In genomic region chr11:83562311-83562887, GRCm38 (mm10) we compare ENCODE assay signal across 32 mouse cellular contexts. TPM values are rescaled to one million over a fixed set of nuclear protein-coding genes. Genes with fewer than 3 reads are reported as not detected.
DNase-seq lines count a peak whose midpoint lies in the region; ATAC-seq lines count a peak whose summit lies in the region.
"Had no signal": no experiment of that assay in that cellular context is flagged by ENCODE, and none has a peak within 500 bp of the region (broad histone marks: within the 10 kb centered on the region; RNA-seq: fewer than 3 reads in every experiment).

No protein-coding gene starts in this region.

- no peaks in the 10 kb centered on the region for H3K9me3 ChIP-seq in midbrain, embryonic 11.5 days (ENCODE audit: control insufficient read depth, low read length)
- no peaks in the 10 kb centered on the region for H3K9me3 ChIP-seq in midbrain, embryonic 13.5 days
- no peaks in the 10 kb centered on the region for H3K9me3 ChIP-seq in liver, embryonic 16.5 days (replicated peaks; ENCODE audit: control insufficient read depth, low read length)
- H3K9me3 ChIP-seq: embryonic facial prominence, embryonic 12.5 days; embryonic facial prominence, embryonic 15.5 days; G1E; heart, embryonic 13.5 days had no signal

- no peak overlapping the region for H3K27ac ChIP-seq in midbrain, embryonic 11.5 days (ENCODE audit: low read depth, low read length)
- no peak overlapping the region for H3K27ac ChIP-seq in midbrain, embryonic 13.5 days
- H3K27ac ChIP-seq in liver, embryonic 16.5 days (ENCODE audit: low read length), result peak overlapping the region; percentile 41
- H3K27ac ChIP-seq: embryonic facial prominence, embryonic 12.5 days; embryonic facial prominence, embryonic 15.5 days; gastrocnemius, adult 2 months; heart, embryonic 13.5 days; hindbrain, embryonic 14.5 days; hindbrain, postnatal 0 days had no signal

- no peak overlapping the region for H3K4me2 ChIP-seq in midbrain, embryonic 11.5 days
- no peak overlapping the region for H3K4me2 ChIP-seq in midbrain, embryonic 13.5 days (replicated peaks)
- no peak overlapping the region for H3K4me2 ChIP-seq in liver, embryonic 16.5 days (ENCODE audit: low read depth, low read length)
- H3K4me2 ChIP-seq: embryonic facial prominence, embryonic 12.5 days; embryonic facial prominence, embryonic 15.5 days; heart, embryonic 13.5 days; hindbrain, embryonic 14.5 days had no signal

- DNase-seq in heart, adult 11 months, result peak; percentile 74
- no peak for DNase-seq in heart, adult 18-20 months
- DNase-seq in midbrain, embryonic 11.5 days (ENCODE audit: low spot score, missing footprints), result peak; percentile 54
- no peak for DNase-seq in layer of hippocampus, adult 9-11 months
- no peak for DNase-seq in gastrocnemius, postnatal 4 days (ENCODE audit: low spot score in 2 of 2)
- DNase-seq in kidney, postnatal 14 days, result no peak
- DNase-seq: adrenal gland, postnatal 10 days; adrenal gland, postnatal 36 days; cerebellum, adult 2 months; cerebellum, adult 9-11 months; cerebellum, postnatal 25 days; forebrain, postnatal 0 days; gastrocnemius, adult 2 months; gastrocnemius, postnatal 14 days; heart, postnatal 14 days; heart, postnatal 4 days had no signal

- 83% methylated on average over 6 of the region's 6 CpGs for WGBS in midbrain, embryonic 11.5 days
- 75% methylated on average over 6 of the region's 6 CpGs for WGBS in midbrain, embryonic 13.5 days
- WGBS in liver, embryonic 16.5 days (ENCODE audit: insufficient replicate concordance), result 26% methylated on average over 6 of the region's 6 CpGs

- no peak for ATAC-seq in midbrain, embryonic 11.5 days (ENCODE audit: low FRiP score)
- no peak for ATAC-seq in midbrain, embryonic 13.5 days
- peak; percentile 81 for ATAC-seq in liver, embryonic 16.5 days (ENCODE audit: low read depth)
- ATAC-seq: forebrain, embryonic 14.5 days; forebrain, postnatal 0 days; hindbrain, postnatal 0 days; Patski had no signal

- no peaks in the 10 kb centered on the region for H3K36me3 ChIP-seq in midbrain, embryonic 11.5 days (ENCODE audit: control insufficient read depth, insufficient read depth, low read length)
- no peaks in the 10 kb centered on the region for H3K36me3 ChIP-seq in midbrain, embryonic 13.5 days
- no peaks in the 10 kb centered on the region for H3K36me3 ChIP-seq in liver, embryonic 16.5 days (ENCODE audit: control insufficient read depth, insufficient read depth)
- H3K36me3 ChIP-seq: embryonic facial prominence, embryonic 12.5 days; embryonic facial prominence, embryonic 15.5 days; G1E; heart, embryonic 13.5 days had no signal

- H3K4me3 ChIP-seq in midbrain, embryonic 11.5 days (ENCODE audit: low read depth, low read length), result no peak overlapping the region
- H3K4me3 ChIP-seq in midbrain, embryonic 13.5 days (replicated peaks), result no peak overlapping the region
- no peak overlapping the region for H3K4me3 ChIP-seq in liver, embryonic 16.5 days (ENCODE audit: low read depth, low read length)
- H3K4me3 ChIP-seq: embryonic facial prominence, embryonic 12.5 days; embryonic facial prominence, embryonic 15.5 days; gastrocnemius, adult 2 months; heart, embryonic 13.5 days had no signal

- no peak overlapping the region for H3K9ac ChIP-seq in midbrain, embryonic 11.5 days (ENCODE audit: low read length)
- H3K9ac ChIP-seq in midbrain, embryonic 13.5 days (replicated peaks), result no peak overlapping the region
- no peak overlapping the region for H3K9ac ChIP-seq in liver, embryonic 16.5 days (ENCODE audit: low read depth, low read length)
- H3K9ac ChIP-seq: embryonic facial prominence, embryonic 12.5 days; embryonic facial prominence, embryonic 15.5 days; forebrain, postnatal 0 days; heart, embryonic 13.5 days; hindbrain, embryonic 14.5 days had no signal

- H3K4me1 ChIP-seq in midbrain, embryonic 11.5 days (ENCODE audit: control insufficient read depth, insufficient read depth, low read length), result no peaks in the 10 kb centered on the region
- H3K4me1 ChIP-seq in midbrain, embryonic 13.5 days (replicated peaks), result no peaks in the 10 kb centered on the region
- no peaks in the 10 kb centered on the region; the same call in 1 of the 2 replicates for H3K4me1 ChIP-seq in liver, embryonic 16.5 days (ENCODE audit: control insufficient read depth, low read depth, low read length)
- H3K4me1 ChIP-seq: embryonic facial prominence, embryonic 12.5 days; embryonic facial prominence, embryonic 15.5 days had no signal

- H3K27me3 ChIP-seq in midbrain, embryonic 11.5 days (ENCODE audit: control insufficient read depth, insufficient read depth, low read length), result no peaks in the 10 kb centered on the region
- no peaks in the 10 kb centered on the region for H3K27me3 ChIP-seq in midbrain, embryonic 13.5 days
- H3K27me3 ChIP-seq in liver, embryonic 16.5 days (ENCODE audit: control insufficient read depth, insufficient read depth, low read depth, low read length), result no peaks in the 10 kb centered on the region
- H3K27me3 ChIP-seq: embryonic facial prominence, embryonic 12.5 days; embryonic facial prominence, embryonic 15.5 days; Patski had no signal

RNA-seq across cellular contexts. Expression of gene Ccl9, which starts 16.0 kb away (rescaled TPM):
- 1 to 10 TPM; 5.6 to 8.7 TPM for total RNA-seq in heart, adult 18-20 months (2021)
- polyA plus RNA-seq in midbrain, embryonic 11.5 days (2014; fragmentation: Nextera tagmentation; extraction: Ambion mirVana), result 1.5 and 2.8 TPM in 2 replicates
- 1.2 TPM in 2 replicates for polyA plus RNA-seq in midbrain, embryonic 13.5 days (2015; fragmentation: Nextera tagmentation; extraction: Ambion mirVana)
- polyA plus RNA-seq in liver, embryonic 16.5 days (2015; fragmentation: Nextera tagmentation; extraction: Ambion mirVana), result 66.8 and 71.8 TPM in 2 replicates
- total RNA-seq in gastrocnemius, postnatal 4 days (2021), result 1 to 10 TPM; 4.0 to 4.9 TPM

RNA-seq across cellular contexts. Expression of gene Ccl6, which starts 30.5 kb away (rescaled TPM):
- 10 to 100 TPM; 11.8 to 13.3 TPM for total RNA-seq in heart, adult 18-20 months (2021)
- polyA plus RNA-seq in midbrain, embryonic 11.5 days (2014; fragmentation: Nextera tagmentation; extraction: Ambion mirVana), result 1.9 and 2.1 TPM in 2 replicates
- 0.67 and 1.0 TPM in 2 replicates for polyA plus RNA-seq in midbrain, embryonic 13.5 days (2015; fragmentation: Nextera tagmentation; extraction: Ambion mirVana)
- 16.3 and 16.9 TPM in 2 replicates for polyA plus RNA-seq in liver, embryonic 16.5 days (2015; fragmentation: Nextera tagmentation; extraction: Ambion mirVana)
- total RNA-seq in gastrocnemius, postnatal 4 days (2021), result 1 to 10 TPM; 2.9 to 3.7 TPM
- total RNA-seq: hindbrain, postnatal 0 days had no signal
- polyA plus RNA-seq: Patski had no signal

RNA-seq across cellular contexts. Expression of gene Ccl5, which starts 32.1 kb away (rescaled TPM):
- total RNA-seq in heart, adult 18-20 months (2021), result 10 to 100 TPM in 1 of 2 experiments, 1 to 10 TPM in 1; 2.6 to 10.5 TPM
- not detected in 2 replicates for polyA plus RNA-seq in midbrain, embryonic 11.5 days (2014; fragmentation: Nextera tagmentation; extraction: Ambion mirVana)
- polyA plus RNA-seq in midbrain, embryonic 13.5 days (2015; fragmentation: Nextera tagmentation; extraction: Ambion mirVana), result not detected in 2 replicates
- polyA plus RNA-seq in liver, embryonic 16.5 days (2015; fragmentation: Nextera tagmentation; extraction: Ambion mirVana), result 1.2 and 1.7 TPM in 2 replicates
- not detected for total RNA-seq in gastrocnemius, postnatal 4 days (2021)
- total RNA-seq: forebrain, postnatal 0 days; gastrocnemius, adult 2 months; gastrocnemius, postnatal 14 days; heart, postnatal 4 days; hindbrain, postnatal 0 days had no signal
- polyA plus RNA-seq: forebrain, embryonic 11.5 days; G1E; hindbrain, embryonic 14.5 days had no signal

RNA-seq across cellular contexts. Expression of gene Heatr9, which starts 40.4 kb away (rescaled TPM):
- total RNA-seq in heart, adult 18-20 months (2021), result under 1 TPM in 1 of 2 experiments, not detected in 1; 0.26 TPM
- polyA plus RNA-seq in midbrain, embryonic 11.5 days (2014; fragmentation: Nextera tagmentation; extraction: Ambion mirVana), result not detected in 2 replicates
- not detected in 2 replicates for polyA plus RNA-seq in midbrain, embryonic 13.5 days (2015; fragmentation: Nextera tagmentation; extraction: Ambion mirVana)
- not detected in 2 replicates for polyA plus RNA-seq in liver, embryonic 16.5 days (2015; fragmentation: Nextera tagmentation; extraction: Ambion mirVana)
- not detected for total RNA-seq in gastrocnemius, postnatal 4 days (2021)
- total RNA-seq: adrenal gland, postnatal 10 days; adrenal gland, postnatal 36 days; CH12.LX; common myeloid progenitor, adult 5-6 weeks; forebrain, postnatal 0 days; G1E; gastrocnemius, adult 2 months; gastrocnemius, postnatal 14 days; heart, postnatal 14 days; heart, postnatal 4 days; hindbrain, postnatal 0 days had no signal
- polyA plus RNA-seq: cerebellum, adult 2 months; embryonic facial prominence, embryonic 12.5 days; embryonic facial prominence, embryonic 15.5 days; forebrain, embryonic 11.5 days; forebrain, embryonic 14.5 days; forebrain, postnatal 0 days; frontal cortex, adult 2 months; G1E; gonadal fat pad, adult 2 months; heart, embryonic 13.5 days; hindbrain, embryonic 11.5 days; hindbrain, embryonic 14.5 days; hindbrain, postnatal 0 days; Patski had no signal

Comparison
In these comparisons a context has a peak if more than half of its experiments do, and no peak if none do; other contexts are left out.
1. DNase-seq: peak in heart, adult 11 months (single experiment) and midbrain, embryonic 11.5 days (single experiment); none in heart, adult 18-20 months (0 of 2), layer of hippocampus, adult 9-11 months (single experiment), gastrocnemius, postnatal 4 days (0 of 2) and kidney, postnatal 14 days (single experiment).
2. RNA of gene Ccl9, which starts 16.0 kb away (polyA plus RNA-seq): 66.8 to 71.8 TPM in liver, embryonic 16.5 days; 1.5 to 2.8 TPM in midbrain, embryonic 11.5 days and 1.2 TPM in midbrain, embryonic 13.5 days; every median in the first group is over 10 times any median in the second.